Mouse (Mus musculus) gastrocnemius, postnatal 4 days (tissue): ENCODE data around the gene Apeh. TPM values are rescaled to one million over a fixed set of nuclear protein-coding genes. Genes with fewer than 3 reads are reported as not detected.

Experiments used
- DNase-seq, 2 experiments: peaks; one replicate each; pipeline ENCODE4 v3.0.0; 2021 to 2022; ENCODE audit warnings: low spot score in 2 of 2, mixed read lengths in 2 of 2
- total RNA-seq, 2 experiments: library from RNA; stranded (reverse); gene quantifications; 2 replicates each; pipeline ENCODE4 v1.2.3; 2021

Apeh gene
- total RNA-seq, 2 experiments from 2014 or later: 47.7 to 51.5 TPM

- DNase-seq: no peak
Measured at GRCm38 (mm10) chr9:108083561-108083960, 10.8 kb downstream of the Apeh start.

GRCm38 (mm10) chr9:108082988-108083431, 11.4 kb downstream of the Apeh start, which contains the start of gene Rnf123:
Gene Rnf123, minus strand, starts transcription at chr9:108083346.
- DNase-seq: no peak

- DNase-seq: no peak
Measured at GRCm38 (mm10) chr9:108082549-108082948, 11.9 kb downstream of the Apeh start.

GRCm38 (mm10) chr9:108080168-108080567, 14.2 kb downstream of the Apeh start, which contains the start of gene Mst1:
Gene Mst1, plus strand, starts transcription at chr9:108080436.
- DNase-seq: no peak

- DNase-seq: no peak
Measured at GRCm38 (mm10) chr9:108073141-108073930, 21.1 kb downstream of the Apeh start.

- DNase-seq: no peak
Measured at GRCm38 (mm10) chr9:108072481-108072924, 21.9 kb downstream of the Apeh start.

GRCm38 (mm10) chr9:108071801-108072200, 22.6 kb downstream of the Apeh start:
- no peak for DNase-seq

GRCm38 (mm10) chr9:108069529-108069928, 24.9 kb downstream of the Apeh start:
- no peak for DNase-seq

- DNase-seq: no peak
Measured at GRCm38 (mm10) chr9:108069007-108069406, 25.4 kb downstream of the Apeh start.

- peak; percentile 63 to 81 for DNase-seq
Measured at GRCm38 (mm10) chr9:108067900-108068299, 26.5 kb downstream of the Apeh start.

- no peak for DNase-seq
Measured at GRCm38 (mm10) chr9:108067199-108067598, 27.2 kb downstream of the Apeh start.

GRCm38 (mm10) chr9:108065491-108066011, 28.9 kb downstream of the Apeh start:
- no peak for DNase-seq

GRCm38 (mm10) chr9:108063361-108063760, 31.0 kb downstream of the Apeh start:
- no peak for DNase-seq

- DNase-seq: no peak
Measured at GRCm38 (mm10) chr9:108062142-108062541, 32.3 kb downstream of the Apeh start.

- DNase-seq: no peak
Measured at GRCm38 (mm10) chr9:108058291-108058690, 36.1 kb downstream of the Apeh start.

- DNase-seq: no peak
Measured at GRCm38 (mm10) chr9:108057262-108057562, 37.2 kb downstream of the Apeh start.

- peak in 1 of 2 experiments; percentile 8 for DNase-seq
Measured at GRCm38 (mm10) chr9:108056361-108057261, 37.8 kb downstream of the Apeh start.

- peak in 1 of 2 experiments; percentile 6 for DNase-seq
Measured at GRCm38 (mm10) chr9:108055661-108056237, 38.7 kb downstream of the Apeh start.

GRCm38 (mm10) chr9:108055061-108055460, 39.3 kb downstream of the Apeh start:
- peak in 1 of 2 experiments; percentile 7 for DNase-seq

- peak in 1 of 2 experiments; percentile 11 for DNase-seq
Measured at GRCm38 (mm10) chr9:108054331-108055040, 39.9 kb downstream of the Apeh start.
